Mouse (Mus musculus) cerebellum, adult 11 months (tissue): Measurements from ENCODE around the gene Ttll5.

Source experiments
- DNase-seq: peaks from one replicate; pipeline ENCODE4 v3.0.0; 2022

Gene Ttll5

GRCm38 (mm10) chr12:85848164-85848958, 23.9 kb downstream of the Ttll5 start:
- DNase-seq = no peak

- DNase-seq = no peak
Observed at GRCm38 (mm10) chr12:85850661-85851060, 26.2 kb downstream of the Ttll5 start.

- DNase-seq = no peak
Observed at GRCm38 (mm10) chr12:85853836-85854235, 29.4 kb downstream of the Ttll5 start.

GRCm38 (mm10) chr12:85854271-85854670, 29.8 kb downstream of the Ttll5 start:
- DNase-seq = no peak

GRCm38 (mm10) chr12:85857300-85857699, 32.8 kb downstream of the Ttll5 start:
- DNase-seq = no peak

- no peak for DNase-seq
Observed at GRCm38 (mm10) chr12:85859111-85859510, 34.7 kb downstream of the Ttll5 start.

GRCm38 (mm10) chr12:85859511-85860189, 35.2 kb downstream of the Ttll5 start:
- DNase-seq = peak; percentile 22

GRCm38 (mm10) chr12:85862514-85862913, 38.1 kb downstream of the Ttll5 start:
- peak; percentile 24 for DNase-seq

GRCm38 (mm10) chr12:85865526-85865925, 41.1 kb downstream of the Ttll5 start:
- no peak for DNase-seq

- DNase-seq = no peak
Observed at GRCm38 (mm10) chr12:85866624-85867023, 42.2 kb downstream of the Ttll5 start.

- DNase-seq = no peak
Observed at GRCm38 (mm10) chr12:85867125-85867524, 42.7 kb downstream of the Ttll5 start.

- peak; percentile 71 for DNase-seq
Observed at GRCm38 (mm10) chr12:85869423-85869822, 45.0 kb downstream of the Ttll5 start.

GRCm38 (mm10) chr12:85879631-85880314, 55.3 kb downstream of the Ttll5 start:
- peak; percentile 7 for DNase-seq

- no peak for DNase-seq
Observed at GRCm38 (mm10) chr12:85885024-85885423, 60.6 kb downstream of the Ttll5 start.

GRCm38 (mm10) chr12:85890054-85890453, 65.6 kb downstream of the Ttll5 start:
- DNase-seq = no peak

- DNase-seq = no peak
Observed at GRCm38 (mm10) chr12:85903986-85904385, 79.5 kb downstream of the Ttll5 start.

GRCm38 (mm10) chr12:85905666-85906065, 81.2 kb downstream of the Ttll5 start:
- DNase-seq = no peak

GRCm38 (mm10) chr12:85907896-85908295, 83.4 kb downstream of the Ttll5 start:
- no peak for DNase-seq

GRCm38 (mm10) chr12:85910811-85911210, 86.4 kb downstream of the Ttll5 start:
- no peak for DNase-seq

GRCm38 (mm10) chr12:85912712-85913504, 88.4 kb downstream of the Ttll5 start:
- DNase-seq = no peak

GRCm38 (mm10) chr12:85926897-85927296, 102.4 kb downstream of the Ttll5 start:
- DNase-seq = no peak

- DNase-seq = no peak
Observed at GRCm38 (mm10) chr12:85928513-85928912, 104.1 kb downstream of the Ttll5 start.

GRCm38 (mm10) chr12:85929711-85930110, 105.3 kb downstream of the Ttll5 start:
- DNase-seq = no peak
